Mouse (Mus musculus) gastrocnemius, postnatal 25 days (tissue): Measurements from ENCODE around the gene Cfap161. TPM values are rescaled to one million over a fixed set of nuclear protein-coding genes. Genes with fewer than 3 reads are reported as not detected.

Experiments used
- DNase-seq: peaks from one replicate; pipeline ENCODE4 v3.0.0; 2022
- total RNA-seq, 2 experiments: library from RNA; stranded (reverse); gene quantifications; 1 replicate in 1 of 2; 2 replicates in 1 of 2; pipeline ENCODE4 v1.2.3; 2021

Cfap161 gene
- total RNA-seq, 2 experiments from 2014 or later: not detected

GRCm38 (mm10) chr7:83739680-83740310 lies 54.9 kb downstream of the Cfap161 start:
- DNase-seq: no peak

DNA sequence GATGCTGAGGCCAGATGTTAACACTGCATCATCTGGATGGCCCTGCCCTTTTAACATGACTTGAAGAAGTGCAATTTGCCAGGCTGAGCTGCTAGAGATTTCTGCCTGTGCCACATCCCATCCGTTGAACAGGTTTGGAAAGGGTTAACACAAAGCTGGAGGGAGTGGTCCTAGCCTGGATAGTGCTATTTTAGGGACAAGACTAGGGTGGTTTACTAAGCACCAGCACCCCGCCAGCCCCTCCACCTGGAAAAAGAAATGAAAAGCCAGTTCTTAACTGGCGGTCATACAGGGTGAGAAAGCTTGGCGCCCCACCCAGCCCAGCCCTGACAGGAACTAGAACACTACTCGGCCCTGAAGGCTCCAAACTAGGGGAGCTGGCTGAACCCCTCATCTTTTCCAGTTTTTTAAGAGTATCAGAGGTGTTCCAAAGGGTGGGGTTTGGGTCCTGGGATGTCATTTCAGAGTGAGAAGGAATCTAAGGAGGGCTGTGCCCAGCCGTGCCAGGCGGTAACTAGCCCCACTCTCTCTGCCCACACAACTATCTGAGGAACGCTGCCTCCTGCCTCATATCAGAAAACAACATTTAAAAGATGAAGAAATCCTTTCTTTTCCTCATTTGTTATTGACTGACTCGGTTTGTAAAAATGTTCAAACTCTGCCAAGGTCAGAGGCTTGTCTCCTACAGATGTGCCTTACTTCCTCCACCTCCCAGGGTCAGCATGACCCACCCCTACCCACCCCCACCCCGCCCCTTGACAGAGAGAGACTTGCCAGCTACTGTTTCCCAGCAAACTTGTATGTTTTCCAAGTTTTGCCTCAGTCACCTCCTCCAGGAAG lies 55.8 kb downstream of the Cfap161 start:
- no peak for DNase-seq

DNA sequence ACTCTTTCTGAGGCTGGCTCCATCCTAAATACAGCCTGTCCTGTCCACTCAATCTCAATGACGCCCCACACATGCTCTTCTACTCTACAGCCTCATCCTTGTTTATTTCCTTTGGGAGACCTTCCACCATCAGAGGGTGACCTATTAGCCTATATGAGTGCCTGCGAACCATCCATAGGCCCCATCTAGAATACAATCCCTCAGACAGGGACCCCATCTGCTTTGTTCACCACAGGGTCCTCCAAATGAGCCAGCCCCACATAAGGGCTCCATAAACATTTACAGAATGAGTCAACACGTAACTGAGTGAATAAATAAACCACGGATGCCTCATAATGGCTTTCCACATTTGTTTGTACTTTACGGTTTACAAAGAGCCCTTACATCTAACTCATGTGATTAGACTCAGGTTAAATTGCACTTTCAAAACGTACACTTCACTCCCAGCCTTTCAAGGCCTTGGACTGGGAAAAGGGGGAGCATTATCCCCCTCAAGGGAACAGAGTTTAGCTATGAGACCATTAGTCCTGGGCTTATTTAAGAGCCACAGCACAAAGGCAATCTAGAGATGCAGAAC lies 56.7 kb downstream of the Cfap161 start:
- DNase-seq: no peak

DNA sequence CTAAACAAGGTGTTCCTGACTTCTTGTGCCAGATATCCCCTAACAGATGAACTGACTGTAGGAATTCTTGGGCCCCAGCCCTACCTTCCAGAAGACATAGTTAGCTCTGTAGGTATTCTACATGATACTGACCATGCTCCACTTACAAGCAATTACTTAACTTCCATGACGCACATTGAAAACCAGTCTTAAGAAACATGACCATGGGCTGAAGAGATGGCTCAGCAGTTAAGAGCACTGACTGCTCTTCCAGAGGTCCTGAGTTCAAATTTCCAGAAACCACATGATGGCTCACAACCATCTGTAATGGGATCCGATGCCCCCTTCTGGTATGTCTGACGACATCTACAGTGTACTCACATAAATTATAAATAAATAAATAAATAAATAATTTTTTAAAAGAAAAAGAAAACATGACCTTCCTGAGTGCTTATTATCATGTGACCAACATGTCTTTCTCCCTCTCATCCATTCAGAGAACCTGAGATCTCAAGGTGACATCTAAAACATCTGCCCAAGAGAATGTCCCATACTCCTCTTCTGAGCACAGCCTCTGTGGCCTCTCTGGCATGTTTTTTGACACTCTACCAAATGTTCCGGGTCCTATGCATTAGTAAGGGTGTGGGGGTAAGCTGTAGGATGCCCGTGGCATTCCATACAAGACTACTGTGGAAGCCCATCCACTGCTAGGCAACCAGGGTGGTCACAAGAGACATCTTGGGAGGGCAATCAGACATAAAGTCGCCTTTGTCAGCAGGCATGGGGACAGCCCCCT lies 58.2 kb downstream of the Cfap161 start:
- DNase-seq: no peak

DNA sequence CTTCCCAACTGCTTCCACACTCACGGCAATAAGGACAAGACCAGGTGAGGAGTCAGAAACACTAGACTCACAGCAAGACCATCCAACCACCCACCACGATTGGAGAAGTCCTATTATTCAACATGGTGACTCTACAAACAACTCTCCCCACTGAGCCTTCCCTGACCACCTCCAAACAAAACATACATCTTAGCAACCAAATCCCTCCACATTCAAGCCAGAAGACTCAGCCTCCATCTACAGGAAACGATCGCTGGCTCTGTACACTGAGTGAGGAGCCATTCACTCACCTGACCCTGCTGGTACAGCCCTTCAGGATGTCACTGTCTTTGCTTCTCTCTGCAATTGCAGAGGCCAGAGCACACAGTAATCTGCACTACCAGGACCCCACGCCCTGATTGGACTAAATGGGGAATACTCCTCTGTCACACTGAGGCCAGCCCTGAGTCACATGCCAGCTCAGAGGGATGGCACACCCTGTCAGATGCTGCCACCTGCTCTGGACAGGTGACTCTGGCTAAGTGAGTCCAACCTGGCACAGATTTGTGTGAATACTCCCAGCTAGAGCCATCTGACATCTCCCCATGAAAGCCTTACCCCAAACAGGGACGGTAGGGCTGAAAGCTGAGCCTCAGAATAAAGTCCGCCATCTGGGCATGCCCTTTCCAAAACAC lies 59.4 kb downstream of the Cfap161 start:
- DNase-seq: no peak

DNA sequence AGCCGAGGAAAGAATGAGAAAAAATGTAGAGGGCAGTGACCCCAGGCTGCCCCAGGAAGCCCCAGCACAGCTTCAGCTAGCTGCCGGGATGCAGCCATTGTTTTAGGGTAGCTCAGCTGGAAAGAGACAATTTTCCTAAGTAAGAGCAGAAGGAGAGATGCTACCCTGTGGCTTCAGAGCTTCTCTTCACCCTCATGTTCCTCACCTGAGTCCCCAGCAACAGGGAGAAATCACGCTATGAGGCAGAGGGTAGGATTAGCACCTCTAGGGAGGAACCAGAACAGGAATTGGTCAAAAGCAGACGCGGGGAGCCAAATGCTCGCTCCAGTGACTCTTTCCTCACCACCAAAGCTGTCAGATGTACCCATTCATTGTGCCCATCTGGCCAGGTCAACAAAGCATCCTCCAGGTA lies 60.0 kb downstream of the Cfap161 start:
- DNase-seq: no peak

DNA sequence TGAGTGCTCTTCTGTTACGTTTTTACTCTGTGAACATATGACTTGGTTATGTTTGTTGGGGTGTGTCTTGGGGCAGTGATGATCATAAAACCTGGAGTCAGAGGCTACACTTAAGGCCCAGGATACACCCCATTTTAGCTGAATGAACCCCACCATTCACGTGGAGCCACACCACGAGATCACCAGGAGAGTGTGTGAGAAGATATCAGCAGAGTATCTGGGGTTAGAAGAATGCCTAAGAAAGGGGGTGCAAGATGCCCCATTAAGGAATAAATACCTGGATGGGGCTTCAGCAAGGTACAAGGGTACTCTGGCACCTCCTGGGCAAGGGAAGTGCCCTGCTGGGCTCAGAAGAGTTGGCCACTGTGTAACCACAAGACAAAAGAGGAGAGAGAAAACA lies 60.4 kb downstream of the Cfap161 start:
- DNase-seq: no peak

DNA sequence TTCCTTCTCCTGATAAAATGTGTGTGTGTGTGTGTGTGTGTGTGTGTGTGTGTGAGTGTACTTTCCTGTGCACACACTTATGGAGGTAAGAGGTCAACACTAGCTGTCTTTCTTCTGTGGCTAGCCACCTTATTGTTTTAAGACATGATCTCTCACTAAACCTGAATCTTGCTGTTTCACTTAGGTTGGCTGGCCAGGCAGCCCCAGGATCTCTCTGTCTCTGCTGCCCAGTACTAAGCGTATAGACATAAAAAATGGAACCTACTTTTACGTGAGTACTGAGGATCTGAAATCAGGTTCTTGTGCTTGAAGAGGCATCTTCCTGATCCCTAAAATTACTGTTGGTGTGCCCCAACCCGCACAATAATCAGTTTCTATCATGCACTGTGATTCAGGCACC lies 61.9 kb downstream of the Cfap161 start:
- DNase-seq: no peak

DNA sequence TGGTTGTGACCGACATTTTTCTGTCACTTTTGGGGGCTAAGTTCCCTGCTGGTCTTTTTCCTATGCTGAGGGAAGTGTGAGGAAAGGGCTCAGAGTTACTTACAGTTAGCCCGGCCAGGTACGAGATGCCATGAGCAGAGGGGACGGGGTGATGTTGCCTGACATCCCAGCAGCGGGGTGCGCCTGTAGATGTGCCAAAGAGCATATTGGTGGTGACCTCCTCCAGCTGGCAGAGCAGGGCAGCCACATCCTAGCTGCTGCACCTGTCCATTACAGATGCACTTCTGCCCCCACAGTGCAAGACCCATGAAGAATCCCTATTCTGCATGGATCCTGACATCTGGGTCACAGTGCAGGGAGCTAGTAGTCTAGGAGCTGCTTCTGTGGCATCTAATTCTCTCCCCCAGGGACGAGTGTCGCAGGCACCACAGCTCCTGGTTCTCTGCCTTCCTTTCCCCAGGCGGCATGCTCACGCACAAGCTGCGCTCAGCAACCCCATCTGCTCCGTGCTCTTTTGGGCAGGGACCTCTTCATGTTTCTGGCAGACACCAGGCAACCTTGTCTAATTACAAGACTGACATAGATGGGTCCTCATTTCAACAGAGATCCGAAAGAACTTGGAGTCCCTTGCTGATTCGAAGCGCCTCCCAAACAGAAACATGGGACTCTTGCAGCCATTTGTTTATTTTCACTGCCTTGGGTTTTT lies 62.6 kb downstream of the Cfap161 start:
- DNase-seq: no peak

GRCm38 (mm10) chr7:83731297-83731696 lies 63.4 kb downstream of the Cfap161 start:
- no peak for DNase-seq

GRCm38 (mm10) chr7:83726936-83727632 lies 67.6 kb downstream of the Cfap161 start:
- DNase-seq: no peak

GRCm38 (mm10) chr7:83725801-83726200 lies 68.9 kb downstream of the Cfap161 start:
- no peak for DNase-seq

- no peak for DNase-seq
Observed at GRCm38 (mm10) chr7:83724541-83724940, 70.1 kb downstream of the Cfap161 start.

Other genes with a start within 250 kb of the Cfap161 start
- under 1 TPM; 0.05 to 0.08 TPM for gene Tmc3, start 210.0 kb downstream of the Cfap161 start, total RNA-seq
- gene Stard5, start 162.9 kb downstream of the Cfap161 start, total RNA-seq: 1 to 10 TPM; 4.7 to 5.3 TPM
- 1 to 10 TPM; 2.4 to 2.5 TPM for gene Il16, start 49.2 kb downstream of the Cfap161 start, total RNA-seq
- 1 to 10 TPM; 2.1 to 2.6 TPM for gene Tlnrd1, start 89.4 kb upstream of the Cfap161 start, total RNA-seq
- gene Mesd, start 89.6 kb upstream of the Cfap161 start, total RNA-seq: 10 to 100 TPM; 26.4 to 27.4 TPM